Mouse (Mus musculus) left cerebral cortex, adult 11 months (tissue): ENCODE results near the gene Mpo.

Experiments used
- DNase-seq: peaks from one replicate; pipeline ENCODE4 v3.0.0; 2022; ENCODE audit warnings: low spot score

The Mpo gene

DNA sequence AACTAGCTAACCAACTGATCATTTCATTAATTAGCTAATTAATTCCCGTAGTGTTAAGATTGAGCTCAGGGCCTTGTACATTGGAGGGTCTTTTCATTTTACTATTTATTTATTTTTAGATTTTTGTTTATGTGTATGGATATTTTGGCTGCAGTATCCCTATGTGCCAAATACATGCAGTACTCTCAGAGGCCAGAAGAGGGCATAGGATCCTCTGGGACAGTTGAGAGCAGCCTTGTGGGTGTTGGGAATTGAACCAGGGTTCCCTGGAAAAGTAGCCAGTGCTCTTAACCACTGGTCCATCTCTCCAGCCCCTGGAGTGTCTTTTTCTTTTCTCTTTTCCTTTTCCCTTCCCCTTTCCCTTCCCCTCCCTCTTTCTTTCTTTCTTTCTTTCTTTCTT, 12.1 kb downstream of the Mpo start:
- no peak for DNase-seq

DNA sequence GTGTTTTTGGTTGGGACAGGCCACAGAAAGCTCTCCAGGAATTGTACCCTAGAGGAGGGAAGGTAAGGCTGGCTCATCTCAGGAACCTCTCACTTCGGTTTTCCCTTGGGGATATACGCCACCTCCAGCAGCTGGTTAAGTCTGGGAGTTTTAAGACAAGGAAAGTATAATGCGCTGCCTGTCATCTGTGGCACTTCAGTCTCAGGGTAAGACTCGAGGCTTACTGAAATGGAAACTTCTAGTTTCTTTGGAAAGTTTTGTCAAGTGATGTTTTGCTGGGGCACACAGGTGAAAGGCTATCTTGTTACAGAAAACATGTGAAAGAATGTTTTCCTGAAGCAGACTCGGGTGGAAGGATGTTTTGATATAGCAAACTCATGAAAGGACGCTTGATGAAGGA, 14.1 kb downstream of the Mpo start:
- no peak for DNase-seq

GRCm38 (mm10) chr11:87808236-87808635, 14.9 kb downstream of the Mpo start:
- no peak for DNase-seq

GRCm38 (mm10) chr11:87811396-87811795, 18.0 kb downstream of the Mpo start:
- DNase-seq: no peak

DNA sequence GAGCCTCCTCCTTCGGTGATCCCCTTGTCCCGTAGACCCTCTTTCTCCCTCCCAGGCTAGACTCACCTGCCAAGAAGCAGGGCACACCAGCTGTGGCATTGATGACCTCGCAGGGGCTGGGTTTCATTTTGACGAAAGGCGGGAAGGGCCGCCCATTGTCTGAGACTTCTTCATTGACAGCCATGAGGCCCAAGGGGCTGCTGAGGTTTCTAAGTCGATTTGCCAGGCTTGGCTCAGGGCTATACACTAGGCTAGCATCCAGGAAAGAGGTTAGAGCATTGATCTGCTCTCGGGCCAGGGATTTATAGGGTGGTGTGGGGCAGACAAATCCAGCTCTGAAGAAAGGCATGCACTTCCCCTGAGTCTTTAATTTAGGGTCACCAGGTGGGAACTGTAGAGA, 21.4 kb downstream of the Mpo start:
- no peak for DNase-seq

GRCm38 (mm10) chr11:87816707-87817442, 23.5 kb downstream of the Mpo start:
- no peak for DNase-seq

DNA sequence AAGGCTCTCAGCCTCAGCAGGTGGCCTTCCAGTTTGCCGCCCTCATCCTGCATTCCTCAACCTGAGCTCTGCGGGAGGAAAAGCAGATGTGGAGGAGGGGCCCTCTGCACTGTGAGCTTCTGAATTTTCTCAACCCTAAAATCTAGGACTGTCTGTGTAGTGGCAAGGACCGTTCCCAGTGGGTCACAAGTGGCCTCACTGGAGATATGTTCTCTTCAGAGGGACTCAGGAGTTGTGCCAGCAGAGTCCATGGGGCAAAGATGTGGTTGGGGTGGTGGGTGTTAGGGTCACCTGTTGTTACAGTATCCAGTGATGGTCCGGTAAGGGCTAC, 24.0 kb downstream of the Mpo start:
- no peak for DNase-seq

DNA sequence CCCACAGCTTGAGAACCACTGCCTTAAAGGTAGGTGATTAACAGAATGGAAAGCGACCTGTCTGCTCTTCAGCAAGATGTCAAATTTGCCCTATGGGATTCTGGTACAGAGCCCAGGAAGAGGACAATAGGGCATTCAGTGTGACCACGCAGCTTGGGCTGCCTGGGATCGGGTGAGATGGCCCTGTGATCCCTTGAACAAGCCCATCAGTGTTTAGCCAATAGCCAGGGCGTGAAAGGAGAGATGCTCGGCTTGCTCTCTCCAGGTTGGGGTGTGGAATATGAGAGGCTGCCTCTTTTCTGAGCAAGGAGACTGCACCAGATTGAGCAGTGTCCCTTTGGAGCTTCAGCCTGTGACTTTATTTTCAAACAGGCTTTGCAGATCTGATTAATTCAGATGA, 28.1 kb downstream of the Mpo start:
- peak; percentile 24 for DNase-seq

GRCm38 (mm10) chr11:87828239-87828900, 35.0 kb downstream of the Mpo start, which contains the start of gene Lpo:
TSS of gene Lpo (minus strand) at chr11:87828289.
- no peak for DNase-seq

- no peak for DNase-seq
Observed at GRCm38 (mm10) chr11:87840676-87841075, 47.3 kb downstream of the Mpo start.

- no peak for DNase-seq
Observed at GRCm38 (mm10) chr11:87841436-87841835, 48.1 kb downstream of the Mpo start.

DNA sequence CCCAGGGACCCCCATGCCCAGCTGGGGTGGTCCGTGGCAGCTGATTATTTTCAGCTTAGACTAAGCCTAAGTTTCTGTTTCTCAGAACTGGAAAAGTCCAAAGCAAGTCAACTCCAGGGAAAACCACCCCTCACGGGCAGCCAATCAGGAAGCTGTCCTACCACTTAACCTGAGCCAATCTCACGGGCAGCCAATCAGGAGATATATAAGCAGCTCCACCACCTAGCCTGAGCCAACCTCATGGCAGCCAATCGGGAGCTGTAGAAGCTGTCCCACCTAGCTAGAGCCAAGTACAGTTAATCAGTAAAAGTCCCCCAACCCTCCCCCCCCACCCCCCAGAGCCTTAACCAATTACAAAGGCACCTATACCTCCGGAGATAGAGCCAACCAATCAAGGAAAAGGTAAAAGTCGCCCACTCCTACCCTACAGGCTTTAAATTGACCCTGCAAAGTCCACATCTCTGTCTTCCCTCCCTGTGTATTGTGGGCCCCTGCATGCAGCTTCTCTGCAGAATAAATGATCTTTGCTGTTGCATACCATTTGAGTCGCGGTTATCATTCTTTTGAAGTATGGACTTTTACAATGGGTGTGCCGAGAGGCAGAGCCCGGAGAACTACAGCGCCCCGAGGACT, 53.7 kb downstream of the Mpo start:
- no peak for DNase-seq

DNA sequence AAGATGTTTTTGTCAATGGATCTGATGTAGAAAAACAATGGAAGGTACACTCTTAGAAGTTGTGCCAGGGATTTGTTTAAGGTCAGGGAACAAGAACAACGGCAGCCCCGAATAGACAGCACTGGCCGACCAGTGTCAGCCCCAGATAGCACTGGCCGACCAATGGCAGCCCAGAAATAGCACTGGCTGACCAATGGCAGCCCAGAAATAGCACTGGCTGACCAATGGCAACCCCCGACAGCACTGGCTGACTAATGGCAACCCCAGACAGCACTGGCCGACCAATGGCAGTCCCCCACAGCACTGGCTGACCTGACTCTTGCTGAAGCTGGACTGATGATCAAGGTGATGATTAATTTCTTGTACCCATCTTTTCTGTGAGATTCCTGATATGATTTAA, 54.5 kb downstream of the Mpo start:
- no peak for DNase-seq

- peak; percentile 83 for DNase-seq
Observed at GRCm38 (mm10) chr11:87852690-87853596, 59.6 kb downstream of the Mpo start, which contains the start of gene Mks1. TSS of gene Mks1 (plus strand) at chr11:87853215.

- DNase-seq: peak; percentile 12
Observed at GRCm38 (mm10) chr11:87853597-87853954, 60.2 kb downstream of the Mpo start.
